Mouse (Mus musculus) heart, adult 2 months (tissue): ENCODE data around the gene Sik2.

ENCODE experiments used
- CTCF ChIP-seq: fragments of 200-600 bp; IDR thresholded peaks from 2 replicates; pipeline ENCODE4 v1.8.1; 2022; ENCODE audit warnings: antibody characterized with exemption, mild to moderate bottlenecking, moderate library complexity
- EP300 ChIP-seq: fragments of 200-500 bp; IDR thresholded peaks from 2 replicates; pipeline ENCODE4 v1.6.1; 2011; ENCODE audit warnings: low read depth, low read length, control low read depth; ENCODE audit not compliant: insufficient read depth
- POLR2A ChIP-seq: fragments of 200-500 bp; IDR thresholded peaks from 2 replicates; pipeline ENCODE4 v1.6.1; 2011; ENCODE audit warnings: mild to moderate bottlenecking, low read depth, low read length, control low read depth; ENCODE audit not compliant: insufficient read depth

DNA sequence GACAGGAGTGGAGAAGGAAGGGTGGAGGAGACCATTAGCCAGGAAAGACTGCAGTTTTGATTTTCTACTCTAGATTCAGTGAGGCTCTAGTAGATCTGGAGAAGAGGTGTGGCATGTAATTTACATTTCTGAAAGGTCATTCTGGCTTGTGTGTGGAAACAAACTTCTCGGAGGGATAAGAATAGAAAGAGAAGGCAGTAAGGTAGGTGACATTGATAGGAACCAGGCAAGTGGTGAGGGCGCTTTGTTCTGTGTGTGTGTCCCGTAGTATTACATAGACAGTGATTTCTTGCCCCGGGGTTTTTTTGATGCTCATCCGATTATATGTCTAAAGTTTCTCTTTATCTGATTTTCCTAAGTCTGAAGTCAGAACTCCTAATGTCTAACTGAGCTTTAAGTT lies 144.0 kb downstream of the Sik2 start:
- TF ChIP-seq CTCF (no peak), POLR2A (no peak), EP300 (no peak)
